Mouse (Mus musculus): ENCODE results near the gene Mcm7.
"Not testable (repeated sequence)": the region's sequence is repeated elsewhere in the genome, so short reads cannot be mapped to it uniquely, and the experiment has no call there.

The Mcm7 gene

DNA sequence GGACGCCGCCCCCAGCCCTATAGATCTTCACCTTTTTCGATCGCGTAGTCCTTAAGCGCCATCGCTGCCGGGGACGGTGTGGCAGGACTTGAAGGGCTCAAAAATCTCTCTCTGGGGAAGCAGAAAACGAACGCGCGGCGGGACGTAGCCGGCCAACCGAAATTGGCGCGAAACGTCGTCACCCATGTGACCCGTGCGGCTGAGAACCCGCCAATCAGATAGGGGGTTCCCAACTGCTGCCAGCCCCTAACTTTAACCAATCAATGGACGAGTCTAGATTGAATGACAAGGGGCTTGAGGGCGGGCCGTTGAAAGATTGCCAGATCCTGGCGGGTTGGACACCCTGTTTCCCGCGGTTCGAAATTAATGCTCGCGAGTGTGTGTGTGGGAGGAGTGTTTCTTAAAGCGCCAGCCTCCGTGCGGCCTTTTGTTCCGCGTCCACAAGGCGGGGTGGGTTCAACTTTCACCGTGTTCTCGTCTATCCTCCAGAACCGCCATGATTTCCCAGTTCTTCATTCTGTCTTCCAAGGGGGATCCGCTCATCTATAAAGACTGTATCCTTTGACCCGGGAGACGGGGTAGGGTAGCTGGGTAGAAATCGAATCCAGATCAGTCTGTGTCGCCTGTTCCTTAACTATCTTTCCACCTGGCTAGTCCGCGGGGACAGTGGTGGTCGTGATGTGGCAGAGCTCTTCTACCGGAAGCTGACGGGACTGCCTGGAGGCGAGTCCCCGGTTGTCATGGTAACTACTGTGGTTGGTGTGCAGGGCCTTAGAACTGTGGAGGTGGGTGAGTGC lies at the start of gene Mcm7, which contains the start of gene Ap4m1:
Mcm7 (minus strand) TSS at position 728 of the 797 bp plus-strand sequence.
Ap4m1 (plus strand) TSS at position 308 of the 797 bp plus-strand sequence.
- peak; percentile 98 to 99 for DNase-seq

- peak in 1 of 2 experiments; percentile 16 for DNase-seq
Observed at GRCm38 (mm10) chr5:138219864-138220263, 47.6 kb upstream of the Mcm7 start.

- not testable (repeated sequence) for DNase-seq
Observed at GRCm38 (mm10) chr5:138216632-138217031, 44.4 kb upstream of the Mcm7 start.

DNA sequence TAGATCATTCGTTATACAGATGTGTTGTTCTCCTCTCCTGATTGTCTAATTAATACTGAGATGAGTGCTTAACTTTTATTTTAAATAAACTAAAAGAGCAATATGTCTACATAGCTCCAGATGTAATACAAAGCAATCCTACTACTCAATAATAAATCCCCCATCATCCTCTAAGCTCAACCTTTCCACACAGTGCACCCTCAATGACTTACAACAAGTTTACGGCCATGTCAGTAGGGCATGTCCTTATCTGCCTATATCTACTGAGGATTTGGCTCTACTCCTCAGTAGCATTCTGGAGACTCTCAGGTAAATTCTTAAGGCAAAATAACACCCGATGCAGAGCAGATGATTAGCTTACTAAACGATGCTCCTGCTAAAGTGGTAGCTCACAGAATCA lies 35.7 kb upstream of the Mcm7 start:
- no peak for DNase-seq

DNA sequence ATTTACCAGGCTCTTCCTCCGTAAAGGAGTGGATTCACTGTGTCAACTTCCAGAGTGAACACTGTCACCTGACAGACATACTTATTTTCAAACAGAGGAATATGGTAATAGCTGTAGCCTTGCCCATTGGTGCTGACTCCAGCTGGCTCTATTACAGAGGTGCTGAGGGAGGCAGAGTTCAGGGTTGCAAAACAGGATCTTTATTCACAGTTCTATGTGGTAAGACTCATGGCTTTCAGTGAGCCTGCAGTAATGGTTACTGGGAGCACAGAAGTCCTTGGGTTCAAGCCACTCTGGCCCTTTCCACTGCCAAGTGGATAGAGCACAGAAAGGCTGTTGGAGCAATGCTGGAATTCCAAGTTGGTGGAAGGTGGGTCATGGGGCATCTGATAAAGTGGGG lies 35.0 kb upstream of the Mcm7 start:
- DNase-seq = no peak

GRCm38 (mm10) chr5:138202086-138202485 lies 29.9 kb upstream of the Mcm7 start:
- no peak for DNase-seq

DNA sequence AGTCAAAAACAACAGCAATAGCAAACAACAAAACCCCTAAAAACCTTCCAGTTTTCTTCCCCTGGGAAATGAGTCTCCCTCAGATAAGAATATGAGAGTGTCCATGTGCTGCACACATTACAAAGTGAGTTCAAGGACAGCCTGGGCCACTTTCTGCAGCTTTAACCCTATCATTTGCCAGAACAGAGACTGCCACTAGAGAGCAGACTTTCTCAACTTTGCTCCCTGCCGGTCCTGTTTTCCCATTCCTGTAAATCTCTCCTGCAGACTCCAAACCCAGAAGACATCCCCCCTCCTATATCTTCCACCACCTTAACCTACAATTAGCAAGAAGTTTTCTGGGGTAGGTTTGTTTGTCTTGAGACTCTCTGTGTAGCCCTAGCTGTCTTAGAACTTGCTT lies 27.4 kb upstream of the Mcm7 start:
- peak; percentile 16 to 41 for DNase-seq

DNA sequence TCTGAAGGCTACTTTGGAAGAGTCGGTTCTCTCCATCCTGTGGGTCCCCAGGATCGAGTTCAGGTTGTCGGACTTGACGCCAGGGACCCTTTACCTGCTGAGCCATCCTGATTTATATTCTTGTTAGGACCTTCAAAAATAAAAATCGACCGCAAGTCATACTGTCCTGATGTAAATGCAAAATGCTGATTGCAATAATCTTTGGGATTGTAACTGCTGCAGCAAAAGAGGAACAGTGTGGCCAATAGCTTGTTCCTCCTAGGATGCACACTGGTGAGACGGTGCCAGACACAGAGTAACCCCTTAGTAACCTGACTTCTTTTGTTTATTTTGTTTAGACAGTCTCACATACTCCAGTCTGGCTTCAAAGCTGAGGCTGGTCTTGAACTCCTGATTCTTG lies 23.2 kb upstream of the Mcm7 start:
- DNase-seq = no peak

DNA sequence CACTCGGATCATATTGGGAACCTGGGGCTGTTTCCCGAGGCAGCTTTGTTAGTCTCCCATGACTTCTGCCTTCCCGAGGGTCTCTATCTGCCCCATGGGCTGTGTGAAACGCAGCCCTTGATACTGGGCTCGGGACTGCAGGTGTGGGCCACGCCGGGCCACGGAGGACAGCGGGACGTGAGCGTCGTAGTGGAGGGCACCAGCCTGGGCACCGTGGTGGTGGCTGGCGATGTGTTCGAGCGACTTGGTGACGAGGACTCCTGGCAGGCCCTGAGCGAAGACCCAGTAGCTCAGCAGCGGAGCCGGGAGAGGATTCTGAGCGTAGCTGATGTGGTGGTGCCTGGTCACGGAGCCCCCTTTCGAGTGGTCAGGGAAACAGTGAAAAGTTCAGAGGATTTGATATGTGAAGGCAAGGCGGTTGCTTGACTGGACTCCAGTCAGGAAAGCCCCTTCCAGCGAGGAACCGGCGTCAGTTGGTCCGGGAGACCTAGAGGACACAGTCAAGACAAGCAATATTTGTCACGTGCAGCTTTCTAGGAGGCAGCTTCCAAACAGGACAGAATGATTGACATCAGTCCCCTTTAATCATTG lies 22.6 kb upstream of the Mcm7 start:
- DNase-seq = peak in 1 of 2 experiments; percentile 46

- peak; percentile 88 to 89 for DNase-seq
Observed at GRCm38 (mm10) chr5:138193771-138194727, 21.8 kb upstream of the Mcm7 start, which contains the start of gene Mblac1. Gene Mblac1 (plus strand): TSS chr5:138194314.

GRCm38 (mm10) chr5:138187661-138188306 lies 15.6 kb upstream of the Mcm7 start:
- peak; percentile 79 to 87 for DNase-seq

DNA sequence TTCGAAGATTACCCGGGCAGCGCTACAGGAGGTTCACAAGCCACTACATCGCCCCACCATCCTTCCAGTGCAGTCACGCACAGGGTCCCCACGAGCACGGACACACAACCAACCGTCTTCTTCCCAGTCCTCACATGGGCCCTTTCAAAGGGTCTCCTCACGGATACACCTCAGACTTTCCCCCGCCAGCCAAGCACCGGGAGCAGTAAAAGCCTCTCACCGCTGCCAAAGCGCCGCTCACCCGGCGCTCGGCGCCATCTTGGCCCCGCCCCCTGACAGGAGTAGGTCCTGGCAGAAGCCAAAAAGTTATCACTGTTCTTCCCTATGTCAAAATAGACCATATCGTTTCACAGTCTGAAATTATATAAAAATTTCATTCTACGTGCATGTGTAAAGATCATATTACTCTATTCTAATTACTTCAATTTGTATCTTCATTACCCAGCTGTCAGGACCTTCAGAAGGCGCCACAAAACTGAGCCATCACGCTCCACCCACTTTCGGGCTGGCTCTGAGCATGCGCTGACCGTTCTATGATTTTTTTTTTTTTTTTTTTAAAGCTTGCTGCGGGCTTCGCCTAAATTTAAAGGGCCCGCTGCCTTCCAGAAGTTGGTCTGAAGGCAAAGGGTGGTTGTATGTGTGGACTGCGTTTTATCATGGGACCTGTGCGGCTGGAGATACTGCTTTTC lies 14.9 kb upstream of the Mcm7 start, which contains the start of the genes Taf6 and Cnpy4:
Taf6 (minus strand) TSS at position 502 of the 689 bp plus-strand sequence.
Cnpy4 (plus strand) TSS at position 536 of the 689 bp plus-strand sequence.
- peak; percentile 86 to 90 for DNase-seq

GRCm38 (mm10) chr5:138173217-138173616 lies 995 bp upstream of the Mcm7 start:
- DNase-seq = no peak

- peak; percentile 98 to 99 for DNase-seq
Observed at GRCm38 (mm10) chr5:138170936-138171561, 1.2 kb downstream of the Mcm7 start.

- peak in 1 of 2 experiments; percentile 10 for DNase-seq
Observed at GRCm38 (mm10) chr5:138165594-138165993, 6.6 kb downstream of the Mcm7 start.

DNA sequence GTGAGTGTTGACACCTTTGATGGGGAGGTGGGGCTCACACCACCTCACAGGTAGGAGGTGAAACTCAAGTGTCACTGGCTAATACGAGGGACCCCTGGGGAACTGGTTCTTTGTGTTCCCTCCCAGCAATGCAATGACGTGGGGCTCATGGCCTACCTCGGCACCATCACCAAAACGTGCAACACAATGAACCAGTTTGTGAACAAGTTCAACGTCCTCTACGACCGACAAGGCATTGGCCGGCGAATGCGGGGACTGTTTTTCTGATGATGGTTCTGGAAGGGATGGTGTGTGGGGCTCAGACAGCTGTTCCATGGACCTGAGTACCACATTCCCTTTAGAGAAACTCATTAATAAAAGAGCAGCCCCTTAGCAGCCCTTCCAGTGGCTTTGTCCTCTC lies 8.6 kb downstream of the Mcm7 start:
- no peak for DNase-seq

GRCm38 (mm10) chr5:138163046-138163445 lies 9.2 kb downstream of the Mcm7 start:
- no peak for DNase-seq

DNA sequence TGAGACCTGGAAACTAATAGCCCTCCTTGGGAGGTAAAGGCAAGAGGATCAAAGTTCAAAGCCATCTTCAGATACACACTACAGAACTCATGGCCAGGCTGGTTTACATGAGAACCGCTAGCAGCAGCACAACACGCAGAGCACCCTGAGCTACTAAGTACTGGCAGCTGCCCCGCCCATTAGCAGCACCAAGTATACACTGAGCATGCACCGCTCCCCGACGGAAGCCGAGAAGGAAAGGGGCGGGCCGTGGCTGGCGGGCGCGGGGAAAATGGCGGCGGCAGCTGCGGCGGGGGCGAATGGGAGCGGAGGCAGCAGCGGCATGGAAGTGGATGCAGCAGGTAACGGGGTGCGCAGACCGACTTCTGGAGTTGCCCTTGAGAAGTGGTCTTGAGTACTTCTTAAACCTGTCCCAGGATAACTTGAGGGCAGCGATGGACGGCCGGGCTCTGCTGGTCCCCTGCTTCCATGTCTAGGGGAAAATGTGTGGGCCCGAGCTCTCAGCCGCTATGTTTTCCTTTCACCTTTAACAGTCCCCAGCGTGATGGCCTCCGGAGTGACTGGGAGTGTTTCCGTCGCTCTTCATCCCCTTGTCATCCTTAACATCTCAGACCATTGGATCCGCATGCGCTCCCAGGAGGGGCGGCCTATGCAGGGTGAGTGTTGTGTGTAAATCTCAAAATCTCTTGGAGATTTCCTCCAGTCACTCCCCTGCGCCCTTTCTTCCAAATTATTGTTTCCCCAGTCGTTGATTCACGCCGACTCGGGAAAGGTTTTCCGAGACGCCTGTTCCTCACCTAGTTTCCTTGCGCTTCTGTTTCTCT lies 11.2 kb downstream of the Mcm7 start, which contains the start of gene Cops6:
Cops6 (plus strand) TSS at position 230 of the 824 bp plus-strand sequence.
- peak; percentile 96 to 97 for DNase-seq

GRCm38 (mm10) chr5:138160224-138160762 lies 11.9 kb downstream of the Mcm7 start:
- DNase-seq = no peak
